Mouse (Mus musculus) kidney, postnatal 4 days (tissue): ENCODE measurements around the gene Rdh7.
"Not testable (repeated sequence)": the region's sequence is repeated elsewhere in the genome, so short reads cannot be mapped to it uniquely, and the experiment has no call there.

Experiments
- DNase-seq, 2 experiments: peaks; one replicate each; pipeline ENCODE4 v3.0.0; 2021; ENCODE audit warnings: mixed read lengths in 2 of 2

The Rdh7 gene

GRCm38 (mm10) chr10:127888605-127889004, at the start of gene Rdh7:
TSS of gene Rdh7 (minus strand) at chr10:127888817.
- no peak for DNase-seq

GRCm38 (mm10) chr10:127937428-127938010, 48.9 kb upstream of the Rdh7 start:
- peak; percentile 84 to 87 for DNase-seq

GRCm38 (mm10) chr10:127936747-127937409, 48.3 kb upstream of the Rdh7 start:
- no peak for DNase-seq

GRCm38 (mm10) chr10:127936271-127936670, 47.7 kb upstream of the Rdh7 start:
- DNase-seq: peak in 1 of 2 experiments; percentile 26

- DNase-seq: peak; percentile 35 to 39
Measured at GRCm38 (mm10) chr10:127932290-127932926, 43.8 kb upstream of the Rdh7 start.

GRCm38 (mm10) chr10:127927737-127928136, 39.1 kb upstream of the Rdh7 start:
- DNase-seq: no peak

- peak in 1 of 2 experiments; percentile 32 for DNase-seq
Measured at GRCm38 (mm10) chr10:127924597-127925378, 36.2 kb upstream of the Rdh7 start.

GRCm38 (mm10) chr10:127923024-127923423, 34.4 kb upstream of the Rdh7 start:
- no peak for DNase-seq

GRCm38 (mm10) chr10:127922241-127922640, 33.6 kb upstream of the Rdh7 start:
- no peak for DNase-seq

GRCm38 (mm10) chr10:127917651-127918050, 29.0 kb upstream of the Rdh7 start:
- no peak for DNase-seq

- not testable (repeated sequence) for DNase-seq
Measured at GRCm38 (mm10) chr10:127917183-127917582, 28.6 kb upstream of the Rdh7 start.

GRCm38 (mm10) chr10:127915578-127915977, 27.0 kb upstream of the Rdh7 start:
- no peak for DNase-seq

- no peak for DNase-seq
Measured at GRCm38 (mm10) chr10:127907386-127907951, 18.9 kb upstream of the Rdh7 start.

GRCm38 (mm10) chr10:127906138-127906537, 17.5 kb upstream of the Rdh7 start:
- DNase-seq: no peak

GRCm38 (mm10) chr10:127904718-127905446, 16.3 kb upstream of the Rdh7 start:
- peak; percentile 40 to 60 for DNase-seq

GRCm38 (mm10) chr10:127903116-127903515, 14.5 kb upstream of the Rdh7 start:
- DNase-seq: no peak

GRCm38 (mm10) chr10:127901751-127902150, 13.1 kb upstream of the Rdh7 start:
- no peak for DNase-seq

- no peak for DNase-seq
Measured at GRCm38 (mm10) chr10:127899783-127900182, 11.2 kb upstream of the Rdh7 start.

- DNase-seq: no peak
Measured at GRCm38 (mm10) chr10:127898218-127898617, 9.6 kb upstream of the Rdh7 start, which contains the start of gene Sdr9c7. TSS of gene Sdr9c7 (plus strand) at chr10:127898518.

- no peak for DNase-seq
Measured at GRCm38 (mm10) chr10:127897506-127897905, 8.9 kb upstream of the Rdh7 start.

GRCm38 (mm10) chr10:127896705-127897104, 8.1 kb upstream of the Rdh7 start:
- no peak for DNase-seq
